Mouse (Mus musculus) CH12.LX (cell line): ENCODE measurements around the gene Klc1. TPM values are rescaled to one million over a fixed set of nuclear protein-coding genes. Genes with fewer than 3 reads are reported as not detected.

Source experiments
- DNase-seq: peaks from one replicate; pipeline ENCODE4 v3.0.0-alpha.2; 2013; ENCODE audit errors: extremely low read depth
- H3K27ac ChIP-seq: 2 replicates; pipeline ENCODE4 v1.5.1; 2012; ENCODE audit warnings: low read depth, mild to moderate bottlenecking, control low read depth, moderate library complexity; ENCODE audit not compliant: insufficient read depth
- H3K27me3 ChIP-seq: replicated peaks from 2 replicates; pipeline ENCODE3; 2012; ENCODE audit warnings: inconsistent platforms
- H3K36me3 ChIP-seq, 2 experiments: replicated peaks in 1 of 2; 2 replicates each; pipeline versions ENCODE3 to v1.6.1; 2012; ENCODE audit warnings: inconsistent platforms in 1 of 2, low read length in 1 of 2, mild to moderate bottlenecking in 1 of 2, mixed read lengths in 1 of 2, moderate library complexity in 1 of 2; ENCODE audit not compliant: control insufficient read depth in 1 of 2, insufficient read depth in 1 of 2
- H3K4me1 ChIP-seq, 2 experiments: 2 replicates each; pipeline ENCODE4 v1.6.1; 2012; ENCODE audit warnings: inconsistent platforms in 1 of 2, moderate library complexity in 1 of 2; ENCODE audit not compliant: insufficient read depth in 2 of 2, control insufficient read depth in 1 of 2
- H3K4me2 ChIP-seq: 2 replicates; pipeline ENCODE4 v1.6.1; 2012; ENCODE audit warnings: low read depth, mild to moderate bottlenecking, control low read depth; ENCODE audit not compliant: poor library complexity, insufficient read depth, severe bottlenecking
- H3K4me3 ChIP-seq, 3 experiments: fragments of 150-350 bp in 1 of 3; sonication (generic) in 1 of 3; replicated peaks in 1 of 3; 2 replicates each; pipeline versions ENCODE3 to v1.5.1; 2011 to 2012; ENCODE audit warnings: low read depth in 2 of 3, low read length in 2 of 3, mild to moderate bottlenecking in 2 of 3, moderate library complexity in 2 of 3, control low read depth in 1 of 3, improper control_type of control experiment in 1 of 3, inconsistent platforms in 1 of 3, mixed read lengths in 1 of 3; ENCODE audit not compliant: poor library complexity in 1 of 3
- H3K79me2 ChIP-seq: replicated peaks from 2 replicates; pipeline ENCODE4 v1.6.1; 2012; ENCODE audit warnings: mild to moderate bottlenecking, moderate library complexity; ENCODE audit not compliant: control insufficient read depth, poor library complexity, insufficient read depth, severe bottlenecking; ENCODE audit errors: extremely low read depth
- H3K9ac ChIP-seq: 2 replicates; pipeline ENCODE4 v1.6.1; 2012; ENCODE audit warnings: low read depth, mild to moderate bottlenecking, control low read depth, moderate library complexity; ENCODE audit not compliant: insufficient read depth
- H3K9me3 ChIP-seq: replicated peaks from 2 replicates; pipeline ENCODE3; 2012; ENCODE audit warnings: low read length, inconsistent platforms, mixed read lengths
- BHLHE40 ChIP-seq: IDR thresholded peaks from 2 replicates; pipeline ENCODE4 v1.6.1; 2011; ENCODE audit warnings: mild to moderate bottlenecking, low read depth, low read length, improper control_type of control experiment
- CHD1 ChIP-seq: IDR thresholded peaks from 2 replicates; pipeline ENCODE4 v1.6.1; 2012; ENCODE audit warnings: low read depth, low read length, improper control_type of control experiment, inconsistent platforms
- E2F4 ChIP-seq: IDR thresholded peaks from 2 replicates; pipeline ENCODE4 v1.6.1; 2011; ENCODE audit warnings: low read depth, low read length, improper control_type of control experiment; ENCODE audit not compliant: insufficient replicate concordance
- EP300 ChIP-seq: IDR thresholded peaks from 2 replicates; pipeline ENCODE4 v1.6.1; 2011; ENCODE audit warnings: low read length, improper control_type of control experiment
- ETS1 ChIP-seq: conservative IDR thresholded peaks from 2 replicates; pipeline ENCODE4 v1.6.1; 2012; ENCODE audit warnings: low read depth, mild to moderate bottlenecking, inconsistent platforms, low read length, improper control_type of control experiment, moderate library complexity
- GABPA ChIP-seq: IDR thresholded peaks from 2 replicates; pipeline ENCODE4 v1.6.1; 2012; ENCODE audit warnings: low read depth, low read length, improper control_type of control experiment, inconsistent platforms; ENCODE audit not compliant: insufficient replicate concordance
- HCFC1 ChIP-seq: IDR thresholded peaks from 2 replicates; pipeline ENCODE4 v1.6.1; 2012; ENCODE audit warnings: low read depth, mild to moderate bottlenecking, inconsistent platforms, low read length, improper control_type of control experiment
- IRF4 ChIP-seq: IDR thresholded peaks from 2 replicates; pipeline ENCODE4 v1.6.1; 2014; ENCODE audit warnings: low read depth, mild to moderate bottlenecking, inconsistent platforms, low read length, improper control_type of control experiment
- JUN ChIP-seq: IDR thresholded peaks from 2 replicates; pipeline ENCODE4 v1.6.1; 2011; ENCODE audit warnings: low read depth, mild to moderate bottlenecking, low read length, improper control_type of control experiment, moderate library complexity; ENCODE audit not compliant: insufficient read depth
- JUND ChIP-seq: conservative IDR thresholded peaks from 2 replicates; pipeline ENCODE4 v1.6.1; 2011; ENCODE audit warnings: low read depth, low read length, improper control_type of control experiment
- KAT2A ChIP-seq: IDR thresholded peaks from 2 replicates; pipeline ENCODE4 v1.6.1; 2012; ENCODE audit warnings: low read length, improper control_type of control experiment, inconsistent platforms; ENCODE audit not compliant: insufficient replicate concordance
- MAZ ChIP-seq: IDR thresholded peaks from 2 replicates; pipeline ENCODE4 v1.6.1; 2012; ENCODE audit warnings: low read depth, mild to moderate bottlenecking, inconsistent platforms, low read length, improper control_type of control experiment, moderate library complexity
- MXI1 ChIP-seq: IDR thresholded peaks from 2 replicates; pipeline ENCODE4 v1.6.1; 2011; ENCODE audit warnings: mild to moderate bottlenecking, low read depth, low read length, improper control_type of control experiment
- MYC ChIP-seq: IDR thresholded peaks from 2 replicates; pipeline ENCODE4 v1.6.1; 2011; ENCODE audit warnings: low read depth, mild to moderate bottlenecking, improper control_type of control experiment, low read length
- NRF1 ChIP-seq: IDR thresholded peaks from 2 replicates; pipeline ENCODE4 v1.6.1; 2014; ENCODE audit warnings: low read depth, mild to moderate bottlenecking, inconsistent platforms, low read length, improper control_type of control experiment, moderate library complexity
- POLR2AphosphoS2 ChIP-seq: IDR thresholded peaks from 2 replicates; pipeline ENCODE4 v1.6.1; 2011; ENCODE audit warnings: low read depth, low read length, improper control_type of control experiment
- RAD21 ChIP-seq: IDR thresholded peaks from 2 replicates; pipeline ENCODE4 v1.6.1; 2011; ENCODE audit warnings: low read depth, mild to moderate bottlenecking, low read length, improper control_type of control experiment, moderate library complexity
- RCOR1 ChIP-seq: conservative IDR thresholded peaks from 2 replicates; pipeline ENCODE4 v1.6.1; 2012; ENCODE audit warnings: low read depth, mild to moderate bottlenecking, inconsistent platforms, low read length, improper control_type of control experiment
- SIN3A ChIP-seq: IDR thresholded peaks from 2 replicates; pipeline ENCODE4 v1.6.1; 2012; ENCODE audit warnings: low read length, improper control_type of control experiment, inconsistent platforms
- TBP ChIP-seq: conservative IDR thresholded peaks from 2 replicates; pipeline ENCODE4 v1.6.1; 2011; ENCODE audit warnings: low read depth, low read length, improper control_type of control experiment
- TCF12 ChIP-seq: IDR thresholded peaks from 2 replicates; pipeline ENCODE4 v1.6.1; 2014; ENCODE audit warnings: low read depth, mild to moderate bottlenecking, inconsistent platforms, low read length, improper control_type of control experiment
- USF1 ChIP-seq: IDR thresholded peaks from 2 replicates; pipeline ENCODE4 v1.6.1; 2014; ENCODE audit warnings: low read depth, mild to moderate bottlenecking, inconsistent platforms, low read length, improper control_type of control experiment
- USF2 ChIP-seq: conservative IDR thresholded peaks from 2 replicates; pipeline ENCODE4 v1.6.1; 2011; ENCODE audit warnings: low read depth, low read length, improper control_type of control experiment
- ZNF384 ChIP-seq: IDR thresholded peaks from 2 replicates; pipeline ENCODE4 v1.6.1; 2012; ENCODE audit warnings: low read depth, low read length, improper control_type of control experiment, inconsistent platforms
- dilution Hi-C: fragments of 300-500 bp; cut with MboI; formaldehyde crosslinking; loops from 2 replicates; pipeline ENCODE4 v1.14.3; 2020; ENCODE audit warnings: low sequenced_read_pairs; ENCODE audit not compliant: extremely low pct_unique_long_range_greater_than_20kb, extremely low pct_ligation_motif_present
- in situ Hi-C: fragments of 300-500 bp; cut with MboI; formaldehyde crosslinking; loops from 3 replicates; pipeline ENCODE4 v1.14.3; 2019; ENCODE audit warnings: low sequenced_read_pairs, low pct_ligation_motif_present, low pct_unique_long_range_greater_than_20kb, mixed read lengths
- polyA plus RNA-seq: library from polyadenylated mRNA; unstranded; fragments of >175 nt; gene quantifications from 2 replicates; pipeline ENCODE4 v1.2.1, GENCODE M21; 2012; ENCODE audit warnings: low read depth; ENCODE audit not compliant: insufficient read length
- total RNA-seq, 2 experiments: library from RNA; depleted of rRNA; stranded (reverse); fragments of 300-350 nt in 1 of 2; fragments of >200 nt in 1 of 2; gene quantifications; 2 replicates each; pipeline ENCODE4 v1.2.3; 2012 to 2014

Gene Klc1
- total and polyA plus RNA-seq, 3 experiments = 45.6 to 77.0 (median 55.1) TPM

DNA sequence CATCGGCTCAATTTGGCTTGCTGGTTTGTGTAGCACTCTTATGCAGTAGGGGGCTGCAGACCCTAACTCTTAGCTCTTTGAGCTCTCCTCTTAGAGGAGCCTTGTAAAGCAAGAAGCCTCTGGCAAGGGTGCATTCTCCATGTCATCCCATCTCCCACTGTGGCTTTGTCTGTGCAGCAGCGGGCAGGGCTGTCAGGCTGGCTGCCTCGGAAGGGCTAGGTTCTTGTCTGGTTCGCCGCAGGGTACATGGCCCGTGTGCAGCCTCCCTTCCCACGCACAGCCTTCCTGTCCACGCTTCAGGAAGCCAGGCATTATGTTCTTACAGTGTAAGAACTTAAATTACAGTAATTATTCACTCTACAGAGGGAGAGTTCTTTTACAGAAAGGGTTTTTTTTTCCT is 40.0 kb upstream of the Klc1 start:
- H3K79me2 ChIP-seq = peaks cover 13% of the 10 kb centered on the region
- no peak overlapping the region for H3K9ac ChIP-seq
- H3K36me3 ChIP-seq = peaks cover 3 to 50% of the 10 kb centered on the region in 2 experiments
- dilution Hi-C loops = no loop called here
- no peaks in the 10 kb centered on the region for H3K27me3 ChIP-seq
- H3K4me2 ChIP-seq = no peak overlapping the region
- H3K9me3 ChIP-seq = no peaks in the 10 kb centered on the region
- H3K27ac ChIP-seq = no peak overlapping the region
- H3K4me1 ChIP-seq = peaks cover 3 to 22% of the 10 kb centered on the region in 2 experiments
- H3K4me3 ChIP-seq = no peak overlapping the region
- in situ Hi-C loops = loop anchor here (10.0 kb wide), 1 partner anchor 64 kb away; no protein-coding TSS in a partner anchor
- TF ChIP-seq TCF12 = no peak
- TF ChIP-seq NRF1 = no peak
- TF ChIP-seq ZNF384 = no peak
- no peak for TF ChIP-seq USF1
- no peak for TF ChIP-seq BHLHE40
- TF ChIP-seq MAZ = no peak
- TF ChIP-seq ETS1 = no peak
- TF ChIP-seq MYC = no peak
- no peak for TF ChIP-seq TBP
- TF ChIP-seq SIN3A = no peak
- TF ChIP-seq RCOR1 = no peak
- TF ChIP-seq EP300 = no peak
- no peak for TF ChIP-seq GABPA
- TF ChIP-seq CHD1 = no peak
- TF ChIP-seq JUN = no peak
- no peak for TF ChIP-seq IRF4
- TF ChIP-seq MXI1 = no peak
- TF ChIP-seq POLR2AphosphoS2 = no peak
- no peak for TF ChIP-seq E2F4
- no peak for DNase-seq

DNA sequence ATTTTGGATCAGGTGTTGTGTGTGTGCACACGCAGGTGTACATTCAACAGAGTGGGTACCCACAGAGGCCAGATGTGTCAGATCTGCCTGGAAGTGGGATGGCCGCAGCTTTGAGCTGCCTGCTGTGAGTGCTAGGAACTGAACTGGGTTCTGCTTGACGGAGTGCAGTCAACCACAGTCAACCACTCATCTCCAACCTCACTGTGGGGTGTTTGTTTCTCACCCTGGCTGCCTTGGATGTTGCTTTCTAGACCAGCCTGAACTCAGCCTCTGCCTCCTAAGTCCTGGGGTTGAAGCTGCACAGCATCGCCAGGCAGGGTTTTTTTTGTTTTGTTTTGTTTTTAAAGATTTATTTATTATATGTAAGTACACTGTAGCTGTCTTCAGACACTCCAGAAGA is 38.4 kb upstream of the Klc1 start:
- Histone ChIP-seq H3K27ac (no peak overlapping the region), H3K4me3 (no peak overlapping the region), H3K36me3 (peaks cover 12 to 57% of the 10 kb centered on the region in 2 experiments), H3K9me3 (no peaks in the 10 kb centered on the region), H3K27me3 (no peaks in the 10 kb centered on the region), H3K4me2 (no peak overlapping the region), H3K9ac (no peak overlapping the region), H3K4me1 (peaks cover 0 to 8% of the 10 kb centered on the region in 2 experiments; a peak in 2 of 4 replicates), H3K79me2 (no peaks in the 10 kb centered on the region; the same call in 1 of the 2 replicates)
- no peak for DNase-seq
- dilution Hi-C loops = no loop called here
- in situ Hi-C loops = no loop called here
- TF ChIP-seq E2F4 (no peak), RCOR1 (no peak), JUND (no peak), KAT2A (no peak), GABPA (no peak), HCFC1 (no peak), RAD21 (no peak), POLR2AphosphoS2 (no peak), USF2 (no peak), IRF4 (no peak), MXI1 (no peak), SIN3A (no peak), MAZ (no peak)
